Mouse (Mus musculus) heart, embryonic 11.5 days (tissue): Measurements from ENCODE around the gene Odf2l. TPM values are rescaled to one million over a fixed set of nuclear protein-coding genes. Genes with fewer than 3 reads are reported as not detected.

Experiments
- ATAC-seq: fragments of 200-750 bp; cut with Nextera tagmentation; replicated peaks from 2 replicates; pipeline ENCODE4 v1.8.0; 2017; ENCODE audit warnings: moderate library complexity; ENCODE audit not compliant: insufficient number of reproducible peaks, low FRiP score, low TSS enrichment
- H3K27ac ChIP-seq: fragments of 300-500 bp; sonication (generic); 2 replicates; pipeline ENCODE4 v1.5.1; 2014; ENCODE audit warnings: mild to moderate bottlenecking, low read depth, low read length
- H3K27me3 ChIP-seq: fragments of 300-500 bp; sonication (generic); 2 replicates; pipeline ENCODE4 v1.6.1; 2014; ENCODE audit warnings: mild to moderate bottlenecking, low read length, mixed read lengths; ENCODE audit not compliant: control insufficient read depth, insufficient read depth
- H3K36me3 ChIP-seq: fragments of 300-500 bp; sonication (generic); 2 replicates; pipeline ENCODE4 v1.6.1; 2014; ENCODE audit warnings: mild to moderate bottlenecking, low read length, moderate library complexity, mixed read lengths; ENCODE audit not compliant: control insufficient read depth, insufficient read depth
- H3K4me1 ChIP-seq: fragments of 300-500 bp; sonication (generic); 2 replicates; pipeline ENCODE4 v1.6.1; 2014; ENCODE audit warnings: low read length; ENCODE audit not compliant: control insufficient read depth, insufficient read depth
- H3K4me2 ChIP-seq: fragments of 300-500 bp; sonication (generic); 2 replicates; pipeline ENCODE4 v1.6.1; 2014; ENCODE audit warnings: mild to moderate bottlenecking, moderate library complexity
- H3K4me3 ChIP-seq: fragments of 300-500 bp; sonication (generic); 2 replicates; pipeline ENCODE4 v1.5.1; 2014; ENCODE audit warnings: low read depth, low read length
- H3K9ac ChIP-seq: fragments of 300-500 bp; sonication (generic); 2 replicates; pipeline ENCODE4 v1.6.1; 2014; ENCODE audit warnings: mild to moderate bottlenecking, low read depth, low read length, moderate library complexity
- H3K9me3 ChIP-seq: fragments of 300-500 bp; sonication (generic); replicated peaks from 2 replicates; pipeline ENCODE4 v1.6.1; 2016; ENCODE audit warnings: low read length; ENCODE audit not compliant: control insufficient read depth
- WGBS: fragments of 180-500 bp; shearing (Covaris S2); extraction: QIAGEN DNeasy Blood & Tissue Kit; methylation state at CpG from one replicate; pipeline ENCODE4 v1.1.7; 2014; ENCODE audit not compliant: insufficient replicate concordance; 5-methylcytosine and 5-hydroxymethylcytosine counted together
- polyA plus RNA-seq: library from polyadenylated mRNA; unstranded; fragments of >200 nt; fragmentation: Nextera tagmentation; extraction: Ambion mirVana; gene quantifications from 2 replicates; pipeline ENCODE4 v1.2.1, GENCODE M21; 2014

Odf2l gene
- polyA plus RNA-seq, 1 experiment from 2014 or later, result 13.9 TPM

DNA sequence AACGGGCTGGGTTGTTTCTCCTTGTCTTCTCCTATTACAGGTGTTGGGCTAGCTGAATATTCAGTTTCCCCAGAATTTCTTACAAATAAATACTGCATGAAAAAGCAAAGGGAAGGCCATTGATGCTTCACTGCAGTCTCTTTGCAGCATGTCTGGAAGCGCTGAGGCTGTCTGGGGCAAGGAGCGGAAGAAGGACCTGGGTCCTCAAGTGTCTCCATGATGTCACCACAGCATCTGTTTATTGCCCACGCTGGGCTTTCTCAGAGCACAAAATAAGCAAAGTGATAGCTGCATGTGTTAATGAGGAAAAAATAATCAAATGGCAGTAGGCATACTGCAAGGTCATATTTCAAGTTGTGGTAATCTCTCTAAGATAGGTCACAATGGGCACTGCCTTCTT lies 51.6 kb downstream of the Odf2l start:
- H3K9me3 ChIP-seq, result no peaks in the 10 kb centered on the region
- no peaks in the 10 kb centered on the region for H3K36me3 ChIP-seq
- H3K4me1 ChIP-seq, result no peaks in the 10 kb centered on the region
- no peak for ATAC-seq
- no peak overlapping the region for H3K4me3 ChIP-seq
- H3K27me3 ChIP-seq, result no peaks in the 10 kb centered on the region
- no peak overlapping the region for H3K9ac ChIP-seq
- WGBS, result 79% methylated on average over 4 of the region's 4 CpGs
- no peak overlapping the region for H3K4me2 ChIP-seq
- no peak overlapping the region for H3K27ac ChIP-seq

GRCm38 (mm10) chr3:145170604-145171389 lies 52.4 kb downstream of the Odf2l start:
- H3K27me3 ChIP-seq, result no peaks in the 10 kb centered on the region
- H3K27ac ChIP-seq, result no peak overlapping the region
- no peak overlapping the region for H3K4me3 ChIP-seq
- no peaks in the 10 kb centered on the region for H3K9me3 ChIP-seq
- WGBS, result 69% methylated on average over 6 of the region's 6 CpGs
- H3K36me3 ChIP-seq, result no peaks in the 10 kb centered on the region
- no peaks in the 10 kb centered on the region for H3K4me1 ChIP-seq
- no peak overlapping the region for H3K4me2 ChIP-seq
- no peak for ATAC-seq
- no peak overlapping the region for H3K9ac ChIP-seq

DNA sequence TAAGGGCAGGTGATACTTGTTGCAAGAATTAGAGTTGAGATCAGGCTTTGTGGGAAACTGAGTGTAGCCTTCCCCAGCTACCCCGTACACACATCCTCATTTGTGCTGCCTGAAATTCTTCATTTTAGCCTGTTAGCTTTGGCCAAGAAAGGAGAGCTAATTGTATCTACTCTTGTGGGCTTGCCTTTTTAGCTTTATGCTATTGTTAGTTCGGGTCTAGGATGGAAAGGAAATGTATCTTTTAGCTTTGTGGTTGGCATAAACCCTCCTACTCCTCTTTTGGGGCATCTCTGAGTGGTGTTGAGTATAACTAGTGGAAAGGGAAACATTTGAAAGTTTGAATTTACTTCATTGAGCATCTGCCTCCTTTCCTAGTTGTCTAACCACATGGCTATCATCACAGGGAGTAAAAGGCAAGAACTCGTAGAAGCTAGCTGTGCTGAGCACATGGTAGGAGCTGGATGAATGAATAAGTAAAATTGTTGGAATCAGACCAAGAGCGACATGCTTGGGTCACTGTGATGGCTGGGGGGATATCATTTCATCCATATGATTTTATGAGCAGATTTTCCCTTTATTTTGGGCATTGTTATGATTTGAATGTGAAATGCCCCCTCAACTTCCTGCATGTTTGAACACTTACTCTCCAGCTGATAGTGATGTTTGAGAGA lies 53.1 kb downstream of the Odf2l start:
- H3K27me3 ChIP-seq, result no peaks in the 10 kb centered on the region
- H3K27ac ChIP-seq, result no peak overlapping the region
- H3K9ac ChIP-seq, result no peak overlapping the region
- no peak overlapping the region for H3K4me3 ChIP-seq
- no peaks in the 10 kb centered on the region for H3K9me3 ChIP-seq
- no peaks in the 10 kb centered on the region for H3K36me3 ChIP-seq
- ATAC-seq, result no peak
- 81% methylated on average over 4 of the region's 4 CpGs for WGBS
- H3K4me1 ChIP-seq, result no peaks in the 10 kb centered on the region
- no peak overlapping the region for H3K4me2 ChIP-seq

DNA sequence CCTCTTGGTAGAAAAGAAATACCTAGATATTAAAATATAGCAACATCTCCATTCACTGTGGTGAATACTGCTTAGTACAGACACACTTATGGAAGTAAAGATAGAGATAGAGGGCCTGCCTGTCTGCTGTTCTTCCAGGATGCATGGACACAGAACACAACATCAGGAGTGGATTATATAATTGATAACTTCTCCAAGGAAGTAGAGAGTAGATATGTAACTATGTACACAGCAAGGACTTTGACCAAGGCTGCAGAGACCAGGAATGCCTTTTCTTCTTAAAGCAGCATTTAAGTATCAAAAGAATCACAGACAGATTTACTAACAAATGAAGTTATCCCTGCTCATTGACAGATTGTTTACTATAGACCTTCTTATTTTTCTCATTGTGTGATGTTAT lies 66.3 kb downstream of the Odf2l start:
- no peaks in the 10 kb centered on the region for H3K36me3 ChIP-seq
- no peaks in the 10 kb centered on the region for H3K4me1 ChIP-seq
- no peak overlapping the region for H3K9ac ChIP-seq
- H3K27me3 ChIP-seq, result no peaks in the 10 kb centered on the region
- no peak for ATAC-seq
- H3K4me3 ChIP-seq, result no peak overlapping the region
- no peak overlapping the region for H3K27ac ChIP-seq
- H3K4me2 ChIP-seq, result no peak overlapping the region
- no peaks in the 10 kb centered on the region for H3K9me3 ChIP-seq

DNA sequence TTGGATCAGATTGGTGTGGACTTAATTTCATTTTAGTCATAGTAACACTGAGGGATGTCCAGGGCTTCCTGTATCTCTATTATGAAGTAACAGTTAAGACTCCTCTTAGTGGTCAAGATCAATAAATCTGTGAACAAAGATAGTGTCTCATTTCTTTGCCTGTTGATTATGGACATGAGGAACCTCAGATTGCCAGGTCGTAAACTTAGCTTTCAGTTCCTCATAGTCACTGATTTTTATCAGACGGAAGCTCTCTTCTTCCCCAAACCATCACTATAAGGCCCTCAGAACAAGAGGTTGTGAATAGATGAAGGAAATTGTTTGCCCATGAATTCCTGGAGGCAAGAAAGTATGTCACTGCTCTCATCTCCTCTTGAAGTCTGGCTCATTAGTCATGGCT lies 73.6 kb downstream of the Odf2l start:
- Histone ChIP-seq H3K9ac (no peak overlapping the region), H3K4me2 (no peak overlapping the region), H3K36me3 (no peaks in the 10 kb centered on the region), H3K9me3 (no peaks in the 10 kb centered on the region), H3K4me3 (no peak overlapping the region), H3K27ac (no peak overlapping the region), H3K4me1 (no peaks in the 10 kb centered on the region), H3K27me3 (no peaks in the 10 kb centered on the region)
- no peak for ATAC-seq
- 69% methylated on average over 2 of the region's 2 CpGs for WGBS

- Histone ChIP-seq H3K9me3 (no peaks in the 10 kb centered on the region), H3K27ac (no peak overlapping the region), H3K36me3 (no peaks in the 10 kb centered on the region), H3K4me2 (no peak overlapping the region), H3K4me3 (no peak overlapping the region), H3K4me1 (no peaks in the 10 kb centered on the region), H3K9ac (no peak overlapping the region), H3K27me3 (no peaks in the 10 kb centered on the region)
- no peak for ATAC-seq
- WGBS, result 54% methylated on average over 8 of the region's 8 CpGs
Measured at GRCm38 (mm10) chr3:145195240-145195923, 77.0 kb downstream of the Odf2l start.

DNA sequence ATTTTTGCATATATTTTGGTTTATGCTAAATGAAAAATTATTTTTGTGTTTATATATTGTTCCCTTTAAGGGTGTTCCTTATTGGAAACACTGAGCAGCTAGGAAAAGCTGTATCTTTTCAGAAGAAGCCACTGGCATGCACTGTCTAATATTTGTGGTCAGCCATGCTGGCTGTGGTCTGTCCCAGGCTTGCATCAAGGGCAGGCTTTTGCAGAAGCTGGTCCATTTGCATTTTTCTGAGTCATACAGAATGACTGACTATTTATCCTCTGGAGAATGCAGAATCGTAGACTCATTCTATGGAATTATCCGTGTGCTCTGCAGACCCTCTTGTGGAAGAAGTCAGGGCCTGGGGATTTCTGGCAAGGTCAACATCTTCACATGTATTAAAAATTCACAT lies 79.7 kb downstream of the Odf2l start:
- no peak overlapping the region for H3K4me3 ChIP-seq
- no peaks in the 10 kb centered on the region for H3K27me3 ChIP-seq
- no peaks in the 10 kb centered on the region for H3K9me3 ChIP-seq
- no peak for ATAC-seq
- H3K27ac ChIP-seq, result no peak overlapping the region
- H3K4me1 ChIP-seq, result no peaks in the 10 kb centered on the region
- WGBS, result 76% methylated on average over 2 of the region's 2 CpGs
- no peak overlapping the region for H3K9ac ChIP-seq
- no peaks in the 10 kb centered on the region for H3K36me3 ChIP-seq
- no peak overlapping the region for H3K4me2 ChIP-seq
